ENCODE assay signal across 12 mouse cellular contexts in the genomic region with DNA sequence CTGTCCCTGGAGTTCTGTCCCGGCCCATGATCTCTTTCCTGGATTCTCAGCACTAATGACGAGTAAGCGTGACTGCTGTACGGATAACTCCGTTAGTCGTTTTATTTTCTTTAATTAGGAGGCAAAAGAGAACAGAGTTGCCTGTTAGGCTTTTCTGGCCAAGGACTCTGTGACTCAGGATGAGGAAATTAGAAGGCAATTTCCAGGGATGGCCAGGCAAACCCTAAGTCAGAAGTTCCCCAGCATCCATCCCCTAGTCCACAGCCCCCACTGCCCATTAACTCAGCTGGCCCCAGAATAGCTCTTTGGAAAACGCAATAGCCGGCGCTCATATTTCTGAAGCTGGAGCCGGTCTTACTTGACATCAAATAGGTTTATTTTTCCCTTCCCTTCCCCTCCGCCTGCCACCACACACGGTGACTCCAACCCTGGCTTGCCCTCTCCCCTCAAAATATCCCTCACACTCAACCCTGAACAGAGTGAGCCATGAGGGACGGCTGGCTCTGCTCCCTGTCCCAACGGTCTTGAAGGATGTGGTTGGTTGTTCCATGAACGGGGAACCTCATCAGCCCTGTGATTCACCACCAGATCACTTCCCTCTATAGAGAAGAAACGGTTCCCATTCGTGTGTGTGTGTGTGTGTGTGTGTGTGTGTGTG. TPM values are rescaled to one million over a fixed set of nuclear protein-coding genes. Genes with fewer than 3 reads are reported as not detected.
DNase-seq lines count a peak whose midpoint lies in the region; ATAC-seq and TF ChIP-seq lines count a peak whose summit lies in the region.
"Had no signal": no experiment of that assay in that cellular context is flagged by ENCODE, and none has a peak within 500 bp of the region (broad histone marks: within the 10 kb centered on the region; RNA-seq: fewer than 3 reads in every experiment).

No protein-coding gene starts in this region.

- H3K36me3 ChIP-seq in heart, embryonic 10.5 days = peaks cover 17% of the 10 kb centered on the region
- no peaks in the 10 kb centered on the region; the same call in 1 of the 2 replicates for H3K36me3 ChIP-seq in embryonic facial prominence, embryonic 14.5 days (ENCODE audit: control insufficient read depth, insufficient read depth, low read length)
- H3K36me3 ChIP-seq in liver, embryonic 13.5 days = no peaks in the 10 kb centered on the region

- no peak overlapping the region for H3K4me2 ChIP-seq in embryonic facial prominence, embryonic 14.5 days (ENCODE audit: low read depth, low read length)
- H3K4me2 ChIP-seq in liver, embryonic 13.5 days = no peak overlapping the region

- intact Hi-C loops in left cerebral cortex, adult 2 months (cut with DNase I) = no loop called here

- DNase-seq in heart, embryonic 10.5 days (ENCODE audit: low spot score) = no peak
- DNase-seq in heart, adult 9 months (ENCODE audit: low spot score in 2 of 2) = no peak
- DNase-seq in 416B (ENCODE audit: low read depth) = peak; percentile 87
- no peak for DNase-seq in embryonic facial prominence, embryonic 14.5 days (ENCODE audit: low spot score)
- no peak for DNase-seq in liver, embryonic 13.5 days
- no peak for DNase-seq in layer of hippocampus, adult 9-10 months (ENCODE audit: low spot score)
- DNase-seq in left cerebral cortex, adult 2 months (ENCODE audit: extremely low spot score in 1 of 2, low spot score in 2 of 2) = no peak
- DNase-seq in left cerebral cortex, adult 8-10 months (ENCODE audit: low spot score in 2 of 2) = no peak
- DNase-seq: cerebellum, adult 9-11 months; midbrain, embryonic 14.5 days; retina, postnatal 1 day had no signal

- no peak overlapping the region for H3K9ac ChIP-seq in embryonic facial prominence, embryonic 14.5 days (ENCODE audit: low read depth, low read length)
- no peak overlapping the region for H3K9ac ChIP-seq in liver, embryonic 13.5 days

- H3K27me3 ChIP-seq in heart, embryonic 10.5 days (ENCODE audit: insufficient read depth, poor library complexity, severe bottlenecking) = no peaks in the 10 kb centered on the region
- H3K27me3 ChIP-seq in embryonic facial prominence, embryonic 14.5 days (replicated peaks; ENCODE audit: control insufficient read depth, insufficient read depth, low read length) = no peaks in the 10 kb centered on the region
- peaks cover 20% of the 10 kb centered on the region; the same call in 1 of the 2 replicates for H3K27me3 ChIP-seq in liver, embryonic 13.5 days

- no peak overlapping the region for H3K4me3 ChIP-seq in heart, embryonic 10.5 days
- no peak overlapping the region for H3K4me3 ChIP-seq in embryonic facial prominence, embryonic 14.5 days (ENCODE audit: low read depth, low read length)
- H3K4me3 ChIP-seq in liver, embryonic 13.5 days (replicated peaks) = no peak overlapping the region
- no peak overlapping the region for H3K4me3 ChIP-seq in left cerebral cortex, adult 2 months

- no peak for TF ChIP-seq CTCF in left cerebral cortex, adult 2 months (IDR thresholded peaks at IDR 0.05)

- 58% methylated on average over 17 of the region's 17 CpGs for WGBS in heart, embryonic 10.5 days
- WGBS in embryonic facial prominence, embryonic 14.5 days = 55% methylated on average over 17 of the region's 17 CpGs
- 59% methylated on average over 17 of the region's 17 CpGs for WGBS in liver, embryonic 13.5 days (ENCODE audit: insufficient replicate concordance)

- peak overlapping the region; percentile 56 for H3K27ac ChIP-seq in heart, embryonic 10.5 days
- H3K27ac ChIP-seq in embryonic facial prominence, embryonic 14.5 days (replicated peaks; ENCODE audit: low read depth, low read length) = 0 out of 2 replicates have a peak overlapping the region, but pooled peaks have one; percentile 11
- peak overlapping the region; percentile 67 for H3K27ac ChIP-seq in liver, embryonic 13.5 days
- H3K27ac ChIP-seq in left cerebral cortex, adult 2 months = no peak overlapping the region

- H3K4me1 ChIP-seq in heart, embryonic 10.5 days = peaks cover 94% of the 10 kb centered on the region
- H3K4me1 ChIP-seq in embryonic facial prominence, embryonic 14.5 days (ENCODE audit: control insufficient read depth, insufficient read depth, low read length) = peaks cover 42% of the 10 kb centered on the region
- peaks cover 93% of the 10 kb centered on the region for H3K4me1 ChIP-seq in liver, embryonic 13.5 days (replicated peaks)

- no peaks in the 10 kb centered on the region for H3K9me3 ChIP-seq in heart, embryonic 10.5 days
- no peaks in the 10 kb centered on the region for H3K9me3 ChIP-seq in embryonic facial prominence, embryonic 14.5 days (ENCODE audit: control insufficient read depth, low read length)
- H3K9me3 ChIP-seq in liver, embryonic 13.5 days (replicated peaks) = no peaks in the 10 kb centered on the region

- ATAC-seq in embryonic facial prominence, embryonic 14.5 days (ENCODE audit: low read depth) = no peak
- ATAC-seq in liver, embryonic 13.5 days (ENCODE audit: low read depth) = no peak
- ATAC-seq: forebrain, embryonic 14.5 days had no signal

RNA-seq across cellular contexts. Expression of gene Sh3pxd2a, which starts 5.6 kb away (rescaled TPM):
- 3.4 and 3.9 TPM in 2 replicates for polyA plus RNA-seq in heart, embryonic 10.5 days (2016; fragmentation: Nextera tagmentation; extraction: Ambion mirVana)
- polyA plus RNA-seq in embryonic facial prominence, embryonic 14.5 days (2014; fragmentation: Nextera tagmentation; extraction: Ambion mirVana) = 19.5 and 20.3 TPM in 2 replicates
- polyA plus RNA-seq in liver, embryonic 13.5 days (2015; fragmentation: Nextera tagmentation; extraction: Ambion mirVana) = 0.54 and 0.62 TPM in 2 replicates
- 10 to 100 TPM; 30.2 to 36.8 TPM for total RNA-seq in left cerebral cortex, adult 2 months (2021)
- 10 to 100 TPM; 29.9 to 33.2 (median 31.8) TPM for total RNA-seq in left cerebral cortex, adult 8-10 months (2022)
